Mouse (Mus musculus) intestine, postnatal 0 days (tissue): ENCODE measurements around the gene Bcap31. TPM values are rescaled to one million over a fixed set of nuclear protein-coding genes. Genes with fewer than 3 reads are reported as not detected.

Experiments
- ATAC-seq: fragments of 200-750 bp; cut with Nextera tagmentation; 2 replicates; pipeline ENCODE4 v1.8.0; 2017; ENCODE audit warnings: mild to moderate bottlenecking, moderate TSS enrichment, moderate library complexity
- H3K27ac ChIP-seq: fragments of 300-500 bp; sonication (generic); 2 replicates; pipeline ENCODE4 v1.5.1; 2014; ENCODE audit warnings: mild to moderate bottlenecking, low read depth, low read length, moderate library complexity
- H3K27me3 ChIP-seq: fragments of 300-500 bp; sonication (generic); replicated peaks from 2 replicates; pipeline ENCODE4 v1.6.1; 2014; ENCODE audit warnings: low read length, mixed read lengths; ENCODE audit not compliant: control insufficient read depth, insufficient read depth
- H3K36me3 ChIP-seq: fragments of 300-500 bp; sonication (generic); 2 replicates; pipeline ENCODE4 v1.6.1; 2014; ENCODE audit warnings: mild to moderate bottlenecking, moderate library complexity; ENCODE audit not compliant: control insufficient read depth, insufficient read depth
- H3K4me1 ChIP-seq: fragments of 300-500 bp; sonication (generic); replicated peaks from 2 replicates; pipeline ENCODE4 v1.6.1; 2014; ENCODE audit warnings: antibody characterized with exemption, low read length, mixed read lengths; ENCODE audit not compliant: control insufficient read depth, insufficient read depth
- H3K4me2 ChIP-seq: fragments of 300-500 bp; sonication (generic); replicated peaks from 2 replicates; pipeline ENCODE4 v1.6.1; 2014; ENCODE audit warnings: low read depth, mild to moderate bottlenecking, moderate library complexity
- H3K4me3 ChIP-seq: fragments of 300-500 bp; sonication (generic); 2 replicates; pipeline ENCODE4 v1.5.1; 2014; ENCODE audit warnings: low read depth, low read length
- H3K9ac ChIP-seq: fragments of 300-500 bp; sonication (generic); 2 replicates; pipeline ENCODE4 v1.6.1; 2014; ENCODE audit warnings: mild to moderate bottlenecking, low read depth, low read length
- H3K9me3 ChIP-seq: fragments of 300-500 bp; sonication (generic); 2 replicates; pipeline ENCODE4 v1.6.1; 2016; ENCODE audit warnings: mixed run types; ENCODE audit not compliant: control insufficient read depth
- CTCF ChIP-seq: sonication (generic); IDR thresholded peaks from 2 replicates; pipeline ENCODE4 v1.5.1; 2016; ENCODE audit warnings: low read depth, mild to moderate bottlenecking, control low read depth, antibody characterized with exemption, moderate library complexity
- WGBS: fragments of 180-500 bp; shearing (Covaris S2); extraction: QIAGEN DNeasy Blood & Tissue Kit; methylation state at CpG from one replicate; pipeline ENCODE4 v1.1.7; 2014; 5-methylcytosine and 5-hydroxymethylcytosine counted together
- polyA plus RNA-seq: library from polyadenylated mRNA; unstranded; fragments of >200 nt; fragmentation: Nextera tagmentation; extraction: Ambion mirVana; gene quantifications from 2 replicates; pipeline ENCODE4 v1.2.1, GENCODE M21; 2015

Gene Bcap31
- polyA plus RNA-seq, 1 experiment from 2014 or later, result 382 TPM

- ATAC-seq, result peak; percentile 56; the same call in 1 of the 2 replicates
- no peak for TF ChIP-seq CTCF
- no peak overlapping the region for H3K4me2 ChIP-seq
- H3K9me3 ChIP-seq, result no peaks in the 10 kb centered on the region
- no peaks in the 10 kb centered on the region for H3K4me1 ChIP-seq
- no peak overlapping the region for H3K4me3 ChIP-seq
- H3K9ac ChIP-seq, result no peak overlapping the region
- no peak overlapping the region for H3K27ac ChIP-seq
- H3K36me3 ChIP-seq, result no peaks in the 10 kb centered on the region
- no peaks in the 10 kb centered on the region for H3K27me3 ChIP-seq
- WGBS, result 43% methylated on average over 3 of the region's 3 CpGs
These were observed 65.1 kb downstream of the Bcap31 start for GRCm38 (mm10) chrX:73650869-73651268.

GRCm38 (mm10) chrX:73645121-73645520 is 70.9 kb downstream of the Bcap31 start:
- H3K4me3 ChIP-seq, result no peak overlapping the region
- ATAC-seq, result no peak
- no peaks in the 10 kb centered on the region for H3K27me3 ChIP-seq
- H3K9me3 ChIP-seq, result no peaks in the 10 kb centered on the region
- 43% methylated on average over 4 of the region's 4 CpGs for WGBS
- H3K9ac ChIP-seq, result no peak overlapping the region
- no peaks in the 10 kb centered on the region for H3K4me1 ChIP-seq
- no peak for TF ChIP-seq CTCF
- H3K4me2 ChIP-seq, result no peak overlapping the region
- H3K36me3 ChIP-seq, result no peaks in the 10 kb centered on the region
- H3K27ac ChIP-seq, result no peak overlapping the region

DNA sequence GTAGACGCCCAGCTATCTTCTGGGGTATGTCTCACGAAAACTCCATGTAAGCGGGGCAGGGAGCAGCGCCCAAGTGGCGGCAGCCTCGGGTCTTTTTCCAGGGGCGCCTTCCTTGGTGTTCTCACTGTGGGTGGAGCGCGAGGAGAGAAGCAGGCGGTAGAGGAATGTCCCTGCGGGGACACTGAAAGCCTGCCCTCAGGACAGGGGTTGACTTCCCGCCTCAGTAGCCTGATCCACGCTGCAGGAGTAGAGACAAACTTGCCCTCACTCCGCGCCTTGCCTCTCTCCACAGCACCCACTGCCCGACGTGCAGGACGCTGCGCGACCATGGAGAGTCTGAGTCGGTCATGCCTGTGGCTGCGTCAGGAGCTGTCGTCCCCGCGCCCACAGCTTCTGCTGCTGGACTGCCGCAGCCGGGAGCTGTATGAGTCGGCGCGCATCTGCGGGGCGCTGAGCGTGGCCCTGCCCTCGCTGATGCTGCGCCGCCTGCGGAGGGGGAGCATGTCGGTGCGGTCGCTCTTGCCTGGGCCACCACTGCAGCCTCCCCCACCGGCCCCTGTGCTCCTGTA is 76.0 kb downstream of the Bcap31 start:
- Histone ChIP-seq H3K27ac (no peak overlapping the region), H3K27me3 (peaks cover 13% of the 10 kb centered on the region), H3K9me3 (no peaks in the 10 kb centered on the region), H3K4me3 (peak overlapping the region; percentile 32), H3K9ac (no peak overlapping the region), H3K4me2 (peak overlapping the region; percentile 61), H3K36me3 (no peaks in the 10 kb centered on the region), H3K4me1 (no peaks in the 10 kb centered on the region)
- TF ChIP-seq CTCF, result no peak
- no peak for ATAC-seq
- WGBS, result 15% methylated on average over 35 of the region's 41 CpGs

GRCm38 (mm10) chrX:73639255-73639675 is 76.7 kb downstream of the Bcap31 start, which contains the start of gene Dusp9:
Gene Dusp9, plus strand, starts transcription at chrX:73639419.
- Histone ChIP-seq H3K4me1 (no peaks in the 10 kb centered on the region), H3K9ac (0 out of 2 replicates have a peak within 1 kb of the TSS, but pooled peaks have one; percentile 12), H3K9me3 (no peaks in the 10 kb centered on the region), H3K4me3 (peak within 1 kb of the TSS; percentile 32), H3K27ac (no peak within 1 kb of the TSS), H3K36me3 (no peaks in the 10 kb centered on the region), H3K4me2 (peak within 1 kb of the TSS; percentile 61), H3K27me3 (peaks cover 13% of the 10 kb centered on the region)
- WGBS, result 19% methylated on average over 27 of the region's 28 CpGs
- ATAC-seq, result peak; percentile 83
- TF ChIP-seq CTCF, result no peak

DNA sequence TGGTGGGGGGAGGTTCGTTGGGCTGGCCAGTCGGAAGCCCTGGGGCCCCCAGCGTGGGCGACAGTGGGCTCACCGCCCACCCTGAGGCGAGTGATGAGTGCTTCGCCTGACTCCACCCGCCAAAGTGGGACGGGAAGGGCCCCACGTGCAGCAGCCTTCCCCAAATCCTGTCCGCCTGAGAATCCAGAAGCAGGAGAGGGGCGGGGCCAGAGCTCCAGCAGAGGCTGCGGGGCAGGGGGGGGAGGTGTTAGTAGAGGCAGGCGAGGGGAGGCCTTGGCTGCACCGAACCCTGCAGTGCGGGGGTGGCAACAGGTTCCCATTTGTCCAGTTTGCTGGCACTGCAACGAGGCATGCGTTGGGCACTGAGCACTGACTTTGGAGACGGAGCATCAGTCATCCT is 78.6 kb downstream of the Bcap31 start:
- Histone ChIP-seq H3K4me1 (no peaks in the 10 kb centered on the region), H3K4me3 (peak overlapping the region; percentile 22; the same call in 1 of the 2 replicates), H3K27ac (no peak overlapping the region), H3K9me3 (no peaks in the 10 kb centered on the region), H3K36me3 (no peaks in the 10 kb centered on the region), H3K4me2 (peak overlapping the region; percentile 57), H3K9ac (no peak overlapping the region), H3K27me3 (peaks cover 13% of the 10 kb centered on the region)
- no peak for TF ChIP-seq CTCF
- WGBS, result 16% methylated on average over 17 of the region's 19 CpGs
- ATAC-seq, result no peak

Other genes starting within 250 kb of the Bcap31 start
- gene Bgn, start 232.6 kb downstream of the Bcap31 start, polyA plus RNA-seq, result 35.2 and 43.0 TPM in 2 replicates
- 0.12 and 0.13 TPM in 2 replicates for gene Atp2b3, start 213.1 kb downstream of the Bcap31 start, polyA plus RNA-seq
- gene Dusp9, start 76.8 kb downstream of the Bcap31 start, polyA plus RNA-seq, result 2.2 and 2.7 TPM in 2 replicates
- 8.5 and 9.4 TPM in 2 replicates for gene Pnck, start 56.1 kb downstream of the Bcap31 start, polyA plus RNA-seq
- 46.8 and 50.9 TPM in 2 replicates for gene Slc6a8, start 43.0 kb downstream of the Bcap31 start, polyA plus RNA-seq
- gene Abcd1, start 422 bp upstream of the Bcap31 start, polyA plus RNA-seq, result 46.5 and 51.3 TPM in 2 replicates
- gene Plxnb3, start 40.9 kb upstream of the Bcap31 start, polyA plus RNA-seq, result 0.22 and 0.27 TPM in 2 replicates
- gene Srpk3, start 58.2 kb upstream of the Bcap31 start, polyA plus RNA-seq, result 0.90 and 1.3 TPM in 2 replicates
- gene Idh3g, start 70.7 kb upstream of the Bcap31 start, polyA plus RNA-seq, result 142 and 145 TPM in 2 replicates
- 299 and 323 TPM in 2 replicates for gene Ssr4, start 70.9 kb upstream of the Bcap31 start, polyA plus RNA-seq
- gene Pdzd4, start 108.8 kb upstream of the Bcap31 start, polyA plus RNA-seq, result 0.12 and 0.22 TPM in 2 replicates
- 0.12 TPM in 1 of 2 replicates, not detected in the other for gene Avpr2, start 175.9 kb upstream of the Bcap31 start, polyA plus RNA-seq
- gene L1cam, start 179.9 kb upstream of the Bcap31 start, polyA plus RNA-seq, result 3.1 and 3.2 TPM in 2 replicates
- gene Arhgap4, start 205.7 kb upstream of the Bcap31 start, polyA plus RNA-seq, result 2.5 and 2.7 TPM in 2 replicates
- gene Naa10, start 205.8 kb upstream of the Bcap31 start, polyA plus RNA-seq, result 76.6 and 76.7 TPM in 2 replicates
- 788 and 922 TPM in 2 replicates for gene Renbp, start 214.7 kb upstream of the Bcap31 start, polyA plus RNA-seq